8 mouse cellular contexts compared by ENCODE assay signal in the genomic region with DNA sequence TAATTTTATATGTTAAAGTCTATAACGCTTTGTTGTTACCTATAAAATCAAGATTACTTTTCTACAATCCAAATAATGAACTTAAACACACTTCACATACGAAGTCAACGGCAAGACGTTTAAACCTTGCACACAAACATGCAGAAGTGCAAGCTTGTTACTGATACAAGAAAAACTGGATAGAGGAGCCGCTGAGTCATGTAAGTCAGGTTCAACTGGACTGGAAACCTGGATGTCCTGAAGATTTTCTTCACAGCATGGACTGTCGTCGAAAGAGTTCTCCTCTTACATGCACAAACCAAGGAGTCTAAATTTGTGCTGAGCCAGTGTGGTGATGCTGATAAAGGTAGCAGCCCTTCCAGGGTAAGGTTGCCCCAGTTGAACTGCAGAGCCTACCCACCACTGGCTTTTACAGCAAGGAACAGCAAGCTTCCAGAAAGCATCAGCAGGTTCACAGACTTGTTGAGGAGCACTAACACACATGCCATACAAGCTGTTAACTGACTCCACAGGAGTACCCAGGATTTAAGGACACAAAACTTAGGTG. TPM values are rescaled to one million over a fixed set of nuclear protein-coding genes. Genes with fewer than 3 reads are reported as not detected.
DNase-seq lines count a peak whose midpoint lies in the region; ATAC-seq and TF ChIP-seq lines count a peak whose summit lies in the region.

No protein-coding gene starts in this region.

- TF ChIP-seq POLR2A in myocyte (IDR thresholded peaks at IDR 0.05; ENCODE audit: insufficient read length, low read depth), result no peak

- WGBS in limb, embryonic 12.5 days, result 76% methylated on average over 7 of the region's 7 CpGs
- WGBS in limb, embryonic 10.5 days, result 89% methylated on average over 7 of the region's 7 CpGs
- 87% methylated on average over 7 of the region's 7 CpGs for WGBS in hindbrain, postnatal 0 days

- peaks cover 16% of the 10 kb centered on the region for H3K4me1 ChIP-seq in limb, embryonic 12.5 days (replicated peaks)
- H3K4me1 ChIP-seq in limb, embryonic 10.5 days, result peaks cover 21% of the 10 kb centered on the region
- peaks cover 19% of the 10 kb centered on the region for H3K4me1 ChIP-seq in hindbrain, postnatal 0 days (ENCODE audit: insufficient read depth, low read length)

- TF ChIP-seq CTCF in hindbrain, postnatal 0 days (IDR thresholded peaks at IDR 0.05; ENCODE audit: low read depth), result no peak

- H3K79me2 ChIP-seq in myocyte (ENCODE audit: control insufficient read depth, insufficient read depth), result peaks cover 63% of the 10 kb centered on the region

- peak overlapping the region; percentile 4; the same call in 1 of the 2 replicates for H3K4me3 ChIP-seq in limb, embryonic 12.5 days (replicated peaks)
- H3K4me3 ChIP-seq in limb, embryonic 10.5 days, result no peak overlapping the region
- peak overlapping the region; percentile 97; the same call in 1 of the 2 replicates for H3K4me3 ChIP-seq in hindbrain, postnatal 0 days (ENCODE audit: low read length)
- H3K4me3 ChIP-seq in myocyte, result peak overlapping the region; percentile 92

- H3K36me3 ChIP-seq in limb, embryonic 12.5 days, result peaks cover 15% of the 10 kb centered on the region
- H3K36me3 ChIP-seq in limb, embryonic 10.5 days, result peaks cover 40% of the 10 kb centered on the region
- peaks cover under 1% of the 10 kb centered on the region; the same call in 1 of the 2 replicates for H3K36me3 ChIP-seq in hindbrain, postnatal 0 days (ENCODE audit: insufficient read depth, low read length)
- peaks cover 27% of the 10 kb centered on the region for H3K36me3 ChIP-seq in myocyte (ENCODE audit: control insufficient read depth, insufficient read depth)

- no peak for ATAC-seq in limb, embryonic 12.5 days (ENCODE audit: insufficient number of reproducible peaks, insufficient read depth, low FRiP score, low TSS enrichment, low read depth)
- no peak for ATAC-seq in hindbrain, postnatal 0 days
- ATAC-seq in activated CD4-positive, CD25-positive, alpha-beta regulatory T cell, adult 4 months, result no peak

- peak overlapping the region; percentile 74 for H3K4me2 ChIP-seq in limb, embryonic 12.5 days
- H3K4me2 ChIP-seq in hindbrain, postnatal 0 days (ENCODE audit: low read depth, low read length), result peak overlapping the region; percentile 90
- H3K4me2 ChIP-seq in myocyte (ENCODE audit: low read depth), result peak overlapping the region; percentile 81

- no peak for DNase-seq in limb, embryonic 10.5 days (ENCODE audit: low spot score)
- peak; percentile 34 for DNase-seq in c-Kit-negative CD71-positive TER-119-positive erythroid progenitor cells, embryonic 14.5 days (ENCODE audit: low read depth, low spot score)
- DNase-seq in hindbrain, postnatal 0 days (ENCODE audit: low spot score), result no peak
- DNase-seq in left cerebral cortex, adult 8-10 months (ENCODE audit: low spot score in 2 of 2), result no peak
- no peak for DNase-seq in layer of hippocampus, postnatal 36 days

- H3K27me3 ChIP-seq in limb, embryonic 12.5 days, result no peaks in the 10 kb centered on the region
- no peaks in the 10 kb centered on the region for H3K27me3 ChIP-seq in limb, embryonic 10.5 days (ENCODE audit: low read depth, poor library complexity, severe bottlenecking)
- no peaks in the 10 kb centered on the region for H3K27me3 ChIP-seq in hindbrain, postnatal 0 days (ENCODE audit: insufficient read depth, low read length)
- no peaks in the 10 kb centered on the region for H3K27me3 ChIP-seq in myocyte (ENCODE audit: control insufficient read depth, insufficient read depth, insufficient read length)

- H3K27ac ChIP-seq in limb, embryonic 12.5 days, result no peak overlapping the region
- H3K27ac ChIP-seq in limb, embryonic 10.5 days, result no peak overlapping the region
- H3K27ac ChIP-seq in hindbrain, postnatal 0 days, result no peak overlapping the region

- H3K9me3 ChIP-seq in limb, embryonic 12.5 days, result no peaks in the 10 kb centered on the region
- H3K9me3 ChIP-seq in limb, embryonic 10.5 days (replicated peaks), result no peaks in the 10 kb centered on the region
- no peaks in the 10 kb centered on the region for H3K9me3 ChIP-seq in hindbrain, postnatal 0 days (ENCODE audit: low read length)

- H3ac ChIP-seq in myocyte (ENCODE audit: control insufficient read depth, insufficient read length), result no peak overlapping the region

- no peak overlapping the region for H3K9ac ChIP-seq in limb, embryonic 12.5 days (replicated peaks)
- H3K9ac ChIP-seq in hindbrain, postnatal 0 days (replicated peaks; ENCODE audit: low read length), result peak overlapping the region; percentile 17; the same call in 1 of the 2 replicates

TF ChIP-seq in myocyte, 11 proteins besides CTCF, POLR2A, EP300 and RAD21:
- no peak for TF ChIP-seq SRF (IDR thresholded peaks at IDR 0.05; ENCODE audit: control insufficient read depth, insufficient read length, low read depth)
- TF ChIP-seq CEBPB (IDR thresholded peaks at IDR 0.05; ENCODE audit: insufficient read depth, poor library complexity, severe bottlenecking), result no peak
- no peak for TF ChIP-seq POLR2AphosphoS2 (IDR thresholded peaks at IDR 0.05; ENCODE audit: insufficient read length, low read depth)
- TF ChIP-seq MYOD1 (IDR thresholded peaks at IDR 0.05; ENCODE audit: control insufficient read depth in 1 of 3, insufficient read length in 2 of 3, low read depth in 2 of 3), result no peak
- TF ChIP-seq TCF12 (IDR thresholded peaks at IDR 0.05; ENCODE audit: insufficient read depth, poor library complexity, severe bottlenecking), result no peak
- TF ChIP-seq E2F4 (IDR thresholded peaks at IDR 0.05; ENCODE audit: insufficient read depth), result no peak

RNA-seq across cellular contexts. Expression of a gene that starts 3.4 kb away (rescaled TPM):
- polyA plus RNA-seq in limb, embryonic 12.5 days (2016; fragmentation: Nextera tagmentation; extraction: Ambion mirVana), result 31.6 and 34.1 TPM in 2 replicates
- polyA plus RNA-seq in limb, embryonic 10.5 days (2016; fragmentation: Nextera tagmentation; extraction: Ambion mirVana), result 15.8 and 22.4 TPM in 2 replicates
- 31.3 and 35.2 TPM in 2 replicates for total RNA-seq in hindbrain, postnatal 0 days (2014; rRNA removed)
- 14.4 and 15.2 TPM in 2 replicates for polyA plus RNA-seq in hindbrain, postnatal 0 days (2015; fragmentation: Nextera tagmentation; extraction: Ambion mirVana)
- 11.1 TPM for polyA plus RNA-seq in myocyte (2012; fragmentation: generic; extraction: Trizol)
- 10 to 100 TPM; 30.2 to 31.9 TPM for polyA plus RNA-seq in activated CD4-positive, CD25-positive, alpha-beta regulatory T cell, adult 4 months (2017; shearing (Covaris generic))
- total RNA-seq in left cerebral cortex, adult 8-10 months (2022), result 10 to 100 TPM; 52.4 to 61.7 (median 57.1) TPM
- 10 to 100 TPM; 60.1 to 76.1 TPM for total RNA-seq in layer of hippocampus, postnatal 36 days (2021)

RNA-seq across cellular contexts. Expression of a gene that starts 29.4 kb away (rescaled TPM):
- 7.6 and 7.9 TPM in 2 replicates for polyA plus RNA-seq in limb, embryonic 12.5 days (2016; fragmentation: Nextera tagmentation; extraction: Ambion mirVana)
- polyA plus RNA-seq in limb, embryonic 10.5 days (2016; fragmentation: Nextera tagmentation; extraction: Ambion mirVana), result 6.4 and 10.3 TPM in 2 replicates
- 22.8 and 24.8 TPM in 2 replicates for total RNA-seq in hindbrain, postnatal 0 days (2014; rRNA removed)
- 20.6 and 20.8 TPM in 2 replicates for polyA plus RNA-seq in hindbrain, postnatal 0 days (2015; fragmentation: Nextera tagmentation; extraction: Ambion mirVana)
- 0.74 TPM for polyA plus RNA-seq in myocyte (2012; fragmentation: generic; extraction: Trizol)
- polyA plus RNA-seq in activated CD4-positive, CD25-positive, alpha-beta regulatory T cell, adult 4 months (2017; shearing (Covaris generic)), result not detected
- 10 to 100 TPM; 20.5 to 23.3 (median 21.9) TPM for total RNA-seq in left cerebral cortex, adult 8-10 months (2022)
- 10 to 100 TPM; 17.7 to 17.8 TPM for total RNA-seq in layer of hippocampus, postnatal 36 days (2021)
